Mouse (Mus musculus) ZHBTc4 (cell line): ENCODE data around the gene Asap2.
A peak's percentile ranks its signal among the peaks of the same experiment; 100 is the strongest.
"Not testable (repeated sequence)": the region's sequence is repeated elsewhere in the genome, so short reads cannot be mapped to it uniquely, and the experiment has no call there.

Experiments
- DNase-seq: peaks from one replicate; pipeline ENCODE4 v3.0.0-alpha.2; 2011; ENCODE audit warnings: low read depth, low spot score

Gene Asap2

GRCm38 (mm10) chr12:20990132-20990531 lies at the start of gene Asap2:
TSS of gene Asap2 (plus strand) at chr12:20990459.
- peak; percentile 7 for DNase-seq

GRCm38 (mm10) chr12:20947051-20947997 lies 42.9 kb upstream of the Asap2 start:
- DNase-seq, result peak; percentile 70

- DNase-seq, result peak; percentile 38
Measured at GRCm38 (mm10) chr12:20990579-20990978, 320 bp downstream of the Asap2 start.

GRCm38 (mm10) chr12:21030875-21031274 lies 40.6 kb downstream of the Asap2 start:
- not testable (repeated sequence) for DNase-seq

GRCm38 (mm10) chr12:21046716-21047115 lies 56.5 kb downstream of the Asap2 start:
- DNase-seq, result not testable (repeated sequence)

- DNase-seq, result peak; percentile 78
Measured at GRCm38 (mm10) chr12:21075731-21076130, 85.5 kb downstream of the Asap2 start.

GRCm38 (mm10) chr12:21090168-21090567 lies 99.9 kb downstream of the Asap2 start:
- peak; percentile 33 for DNase-seq

- DNase-seq, result not testable (repeated sequence)
Measured at GRCm38 (mm10) chr12:21092446-21092845, 102.2 kb downstream of the Asap2 start.

GRCm38 (mm10) chr12:21097806-21098325 lies 107.6 kb downstream of the Asap2 start:
- not testable (repeated sequence) for DNase-seq

- DNase-seq, result not testable (repeated sequence)
Measured at GRCm38 (mm10) chr12:21111116-21111475, 120.8 kb downstream of the Asap2 start.

- DNase-seq, result peak; percentile 95
Measured at GRCm38 (mm10) chr12:21111476-21112452, 121.5 kb downstream of the Asap2 start.

GRCm38 (mm10) chr12:21112453-21112857 lies 122.2 kb downstream of the Asap2 start:
- DNase-seq, result peak; percentile 76

GRCm38 (mm10) chr12:21119446-21119845 lies 129.2 kb downstream of the Asap2 start:
- no peak for DNase-seq

GRCm38 (mm10) chr12:21122818-21123217 lies 132.6 kb downstream of the Asap2 start:
- no peak for DNase-seq

- DNase-seq, result no peak
Measured at GRCm38 (mm10) chr12:21123647-21124046, 133.4 kb downstream of the Asap2 start.

- no peak for DNase-seq
Measured at GRCm38 (mm10) chr12:21125675-21126470, 135.6 kb downstream of the Asap2 start.

- no peak for DNase-seq
Measured at GRCm38 (mm10) chr12:21126516-21126915, 136.3 kb downstream of the Asap2 start.

GRCm38 (mm10) chr12:21128930-21129869 lies 138.9 kb downstream of the Asap2 start:
- no peak for DNase-seq

- no peak for DNase-seq
Measured at GRCm38 (mm10) chr12:21130274-21130823, 140.1 kb downstream of the Asap2 start.
